Mouse (Mus musculus): ENCODE data around the gene Ttc9b.

Ttc9b gene

DNA sequence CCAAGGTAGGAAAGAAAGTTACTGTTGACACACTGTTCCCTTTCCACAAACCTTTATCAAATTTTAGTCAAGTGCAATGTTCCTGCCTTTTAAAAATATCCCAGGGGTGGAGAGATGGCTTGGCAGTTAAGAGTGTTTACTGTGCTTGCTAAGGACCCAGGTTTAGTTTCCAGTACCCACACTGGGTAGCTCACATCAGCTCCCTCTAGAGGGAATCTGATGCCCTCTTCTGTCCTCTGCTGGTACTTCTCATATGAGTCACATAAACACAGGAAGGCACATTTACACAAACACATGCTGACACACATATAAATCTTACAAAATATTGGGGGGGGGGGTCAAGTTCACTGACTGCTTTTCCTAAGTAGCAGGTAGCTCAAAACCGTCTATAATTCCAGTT is 9.2 kb upstream of the Ttc9b start:
- peak; percentile 43 for DNase-seq (ENCODE audit: low read depth)

DNA sequence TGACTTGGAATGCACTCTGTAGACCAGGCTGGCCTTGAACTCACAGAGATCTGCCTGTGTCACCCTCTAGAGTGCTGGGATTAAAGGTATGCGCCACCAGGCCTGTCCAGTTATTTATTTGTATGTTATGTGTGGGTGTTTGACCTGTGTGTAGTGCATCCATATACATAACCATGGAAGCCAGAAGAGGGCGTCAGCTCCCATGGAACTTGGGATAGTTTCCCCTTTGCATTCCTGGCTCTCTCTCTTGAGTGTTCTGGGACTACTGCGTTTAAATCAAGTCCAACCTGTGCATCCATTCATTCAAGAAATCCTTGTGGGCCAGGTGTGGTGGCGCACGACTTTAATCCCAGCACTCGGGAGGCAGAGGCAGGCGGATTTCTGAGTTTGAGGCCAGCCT is 7.2 kb upstream of the Ttc9b start:
- DNase-seq (ENCODE audit: low read depth) = no peak

DNA sequence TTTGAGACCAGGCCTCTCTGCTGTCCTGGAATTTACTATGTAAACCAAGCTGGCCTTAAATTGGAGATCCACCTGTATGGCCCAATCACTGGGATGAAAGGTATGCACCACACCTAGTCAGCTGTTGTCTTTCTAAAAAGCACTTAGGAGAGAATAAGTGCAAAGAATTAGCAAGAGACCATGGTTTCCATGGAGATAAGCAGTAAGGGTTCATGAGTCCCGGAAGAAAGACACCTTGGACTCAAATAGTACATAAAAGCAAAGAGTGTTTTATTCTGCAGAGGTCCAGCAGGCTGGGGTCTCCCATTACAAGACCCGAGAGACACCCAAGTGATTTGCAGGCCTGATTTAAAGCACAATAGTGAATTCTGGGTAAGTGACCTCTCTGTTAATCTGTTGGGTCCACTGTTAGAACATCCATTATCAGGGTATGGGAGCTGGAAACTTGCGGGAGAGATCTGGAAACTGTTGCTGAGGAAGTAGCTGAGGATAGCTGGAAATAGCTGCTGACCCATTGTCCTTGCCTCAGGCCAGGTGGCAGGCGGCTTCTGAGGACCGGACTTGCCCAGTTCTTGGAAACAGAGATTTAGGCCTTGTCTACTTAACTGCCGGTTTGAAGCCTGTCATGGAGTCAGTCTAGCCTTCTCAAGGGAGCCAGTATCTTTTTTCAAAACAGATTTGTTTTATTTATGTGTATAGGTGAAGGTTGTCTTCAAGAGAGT is 6.3 kb upstream of the Ttc9b start:
- no peak for DNase-seq (ENCODE audit: low read depth)

DNA sequence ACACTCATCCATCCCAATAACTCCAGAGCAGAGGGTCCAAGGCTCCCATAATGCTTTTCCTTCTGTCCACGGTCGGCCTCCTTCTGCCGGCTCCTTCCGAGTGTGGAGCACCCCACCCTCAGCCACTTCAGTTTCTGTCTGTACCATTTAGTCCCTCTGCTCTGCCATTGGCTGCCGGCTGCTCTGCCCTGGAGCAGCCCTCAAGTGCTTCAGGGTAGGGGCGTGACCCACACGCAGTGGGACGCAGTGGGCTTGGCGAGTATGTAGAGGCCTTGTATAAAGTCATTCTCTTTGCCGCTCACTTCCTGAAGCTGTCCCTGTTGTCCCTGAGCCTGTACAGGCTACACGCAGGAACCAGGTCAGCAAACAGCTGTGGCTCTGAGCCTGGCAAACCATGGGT is 4.0 kb upstream of the Ttc9b start:
- no peak for DNase-seq (ENCODE audit: low read depth)

DNA sequence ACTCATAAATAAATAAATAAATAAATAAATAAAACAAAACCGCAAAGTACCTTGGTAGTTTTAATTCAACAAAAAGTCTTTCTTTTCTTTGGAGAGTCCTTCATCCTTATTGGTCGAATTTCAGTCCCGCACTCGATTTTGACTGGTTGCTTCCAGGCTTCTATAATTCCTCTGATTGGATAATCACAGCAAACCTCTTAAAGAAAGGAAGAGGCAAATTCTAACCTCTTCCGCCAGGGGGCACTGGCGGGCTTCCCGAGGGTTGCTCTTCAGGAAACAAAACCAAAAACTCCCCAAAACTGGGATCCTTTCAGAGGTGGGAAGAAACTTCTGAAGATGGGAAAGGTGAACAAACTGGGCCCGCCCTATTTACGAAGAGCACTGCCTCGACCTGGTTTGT is 2.8 kb upstream of the Ttc9b start:
- DNase-seq (ENCODE audit: low read depth) = peak; percentile 90

DNA sequence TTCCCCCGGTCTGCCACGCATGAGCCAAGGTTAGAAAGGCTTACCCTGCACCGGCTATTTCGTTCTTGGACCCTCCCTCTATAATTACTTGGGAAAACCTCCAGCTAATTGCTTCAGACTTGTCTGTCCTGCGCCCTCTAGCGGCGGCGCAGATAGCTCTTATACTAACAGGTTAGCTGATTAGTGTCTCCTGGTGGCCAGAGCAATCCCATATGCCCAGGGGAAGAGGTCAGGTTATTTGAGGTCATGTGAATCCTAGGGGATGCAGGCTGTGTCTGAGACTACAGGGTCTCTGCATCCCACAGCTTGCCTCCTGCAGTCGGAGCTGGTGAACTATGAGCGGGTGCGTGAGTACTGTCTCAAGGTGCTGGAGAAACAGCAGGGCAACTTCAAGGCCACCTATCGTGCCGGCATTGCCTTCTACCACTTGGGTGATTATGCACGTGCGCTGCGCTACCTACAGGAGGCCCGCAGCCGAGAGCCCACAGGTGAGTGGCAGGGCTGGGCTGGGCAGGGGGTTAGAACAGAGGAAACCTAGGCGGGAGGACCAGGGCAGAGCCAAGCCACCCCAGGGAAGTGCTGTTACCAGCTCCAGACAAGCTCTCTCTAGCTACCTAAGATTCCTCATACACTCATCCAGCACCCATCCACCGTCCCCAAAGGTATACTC is 1.0 kb downstream of the Ttc9b start:
- peak; percentile 70 for DNase-seq (ENCODE audit: low read depth)

DNA sequence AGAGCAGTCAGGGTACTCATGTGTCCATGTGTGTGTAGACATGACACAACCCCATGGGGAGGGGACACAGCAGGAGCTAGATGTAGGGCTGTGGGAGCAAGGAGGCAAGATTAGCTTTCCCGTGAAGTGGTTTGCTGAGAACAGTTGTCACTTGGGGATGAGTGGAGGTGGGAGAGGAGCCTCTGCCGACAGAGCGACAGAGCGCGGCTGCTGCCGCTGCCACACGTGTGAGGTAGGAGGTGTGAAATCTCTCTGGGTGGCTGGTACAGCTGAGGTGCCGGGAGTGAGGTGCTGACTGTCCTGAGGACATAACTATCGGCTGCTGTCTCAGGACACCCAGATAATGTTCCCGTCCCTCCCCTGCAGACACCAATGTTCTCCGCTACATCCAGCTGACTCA is 1.8 kb downstream of the Ttc9b start:
- no peak for DNase-seq (ENCODE audit: low read depth)

DNA sequence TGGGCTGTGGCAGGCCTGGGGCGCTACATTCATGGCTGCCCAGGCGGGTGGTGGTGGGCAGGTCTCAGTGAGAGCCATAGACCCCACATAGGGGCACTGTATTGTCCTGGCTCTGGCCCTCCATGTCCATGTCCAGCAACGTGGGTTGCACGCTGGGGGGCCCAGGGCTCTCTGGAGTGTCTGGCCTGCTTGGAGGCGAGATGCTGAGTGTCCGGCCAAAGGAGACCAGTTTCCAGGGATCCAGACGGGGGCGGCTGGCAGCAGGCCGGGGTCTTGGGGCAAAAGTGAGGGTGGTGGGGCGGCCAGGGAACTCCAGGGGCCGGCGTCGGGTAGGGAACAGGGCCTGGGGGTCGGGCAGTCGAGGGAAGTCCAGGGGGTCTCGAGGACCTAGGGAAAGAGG is 2.9 kb downstream of the Ttc9b start:
- no peak for DNase-seq (ENCODE audit: low read depth)

DNA sequence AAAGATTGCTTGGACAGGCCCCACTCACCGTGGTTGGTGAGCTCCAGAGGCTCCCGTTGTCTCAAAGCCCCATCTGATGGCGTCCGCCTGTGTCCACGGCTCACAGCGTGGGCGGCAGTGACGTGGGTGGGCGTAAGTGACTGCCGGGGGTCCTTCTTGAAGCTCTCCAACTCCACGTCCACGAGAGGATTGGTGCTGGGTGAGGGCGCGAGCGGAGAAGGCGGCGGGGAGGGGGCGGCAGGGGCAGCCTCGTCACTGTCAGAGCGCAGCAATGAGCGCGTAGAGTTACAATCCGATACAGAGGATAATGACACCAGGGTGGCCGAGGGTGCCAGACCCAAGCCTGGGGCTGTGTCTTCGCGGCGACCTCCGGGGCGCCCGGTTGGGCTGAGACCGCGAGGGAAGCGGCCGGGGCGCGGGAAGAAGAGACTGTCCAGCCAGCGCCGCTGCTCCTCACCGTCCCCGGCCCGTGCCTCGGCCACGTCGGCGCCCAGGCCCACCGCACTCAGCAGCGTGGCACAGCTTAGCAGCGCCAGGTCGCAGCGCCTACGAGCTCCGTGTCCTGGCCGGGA is 4.2 kb downstream of the Ttc9b start:
- no peak for DNase-seq (ENCODE audit: low read depth)

DNA sequence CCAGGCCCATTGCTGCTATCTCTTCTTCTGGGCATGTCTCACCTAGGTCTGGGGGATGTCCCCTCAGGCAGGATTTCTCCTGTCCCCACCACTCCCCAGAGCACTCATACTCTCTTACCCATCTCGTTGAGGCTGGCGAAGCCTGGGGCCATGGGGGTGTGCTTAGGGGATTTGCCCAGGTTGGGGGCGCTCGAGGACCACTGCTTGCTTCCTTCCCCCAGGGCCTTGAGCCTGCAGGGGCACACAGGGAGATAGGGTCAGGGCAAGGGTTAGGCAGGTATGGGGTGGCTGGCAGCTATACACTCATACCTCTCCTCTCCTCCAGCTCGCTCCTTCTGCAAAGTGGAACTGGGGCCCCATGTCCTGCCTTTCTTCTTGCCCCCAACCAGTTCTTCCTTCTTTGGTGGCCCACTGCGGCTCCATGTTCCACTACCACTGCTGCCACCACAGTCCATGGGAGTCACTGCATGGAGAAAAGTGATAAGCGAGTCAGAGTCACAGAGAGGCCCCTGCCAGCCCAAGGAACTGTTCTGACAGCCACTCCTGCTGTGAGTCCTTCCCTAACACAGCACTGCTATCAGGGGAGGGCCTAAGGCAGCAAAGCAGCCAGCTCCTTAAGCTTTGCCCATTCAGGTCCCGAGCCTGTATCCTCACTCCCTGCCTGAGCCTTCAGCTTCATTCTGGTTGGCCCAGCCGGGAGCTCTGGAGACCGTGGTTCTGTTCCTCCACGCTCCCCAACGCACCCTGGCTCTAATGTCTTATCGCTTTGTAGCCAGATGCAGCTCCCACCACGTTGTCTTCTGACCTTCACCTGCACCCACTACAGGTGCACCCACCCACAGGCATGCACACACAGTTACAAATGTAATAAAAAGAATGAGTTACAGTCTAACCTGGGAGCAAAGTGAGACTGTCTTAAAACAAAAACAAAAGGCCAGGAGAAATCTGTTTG is 5.3 kb downstream of the Ttc9b start:
- DNase-seq (ENCODE audit: low read depth) = no peak

DNA sequence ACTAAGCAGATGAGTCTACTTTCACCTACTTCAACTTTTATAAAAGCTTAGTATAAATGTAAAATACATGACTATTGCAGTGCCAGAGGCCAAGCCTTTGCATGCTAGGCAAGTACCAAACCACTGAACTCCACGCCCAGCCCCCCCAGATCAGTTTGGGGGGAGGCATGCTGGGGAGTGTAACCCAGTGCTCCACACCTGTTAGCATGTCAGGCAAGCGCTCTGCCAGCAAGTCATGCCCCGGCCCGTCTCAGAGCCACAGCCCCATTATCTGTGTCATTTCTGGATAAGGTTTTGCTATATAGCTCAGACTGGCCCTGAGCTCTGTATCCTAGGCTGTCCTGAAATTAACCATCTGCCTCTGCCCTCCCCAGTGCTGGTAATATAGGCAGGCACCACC is 8.3 kb downstream of the Ttc9b start:
- no peak for DNase-seq (ENCODE audit: low read depth)

DNA sequence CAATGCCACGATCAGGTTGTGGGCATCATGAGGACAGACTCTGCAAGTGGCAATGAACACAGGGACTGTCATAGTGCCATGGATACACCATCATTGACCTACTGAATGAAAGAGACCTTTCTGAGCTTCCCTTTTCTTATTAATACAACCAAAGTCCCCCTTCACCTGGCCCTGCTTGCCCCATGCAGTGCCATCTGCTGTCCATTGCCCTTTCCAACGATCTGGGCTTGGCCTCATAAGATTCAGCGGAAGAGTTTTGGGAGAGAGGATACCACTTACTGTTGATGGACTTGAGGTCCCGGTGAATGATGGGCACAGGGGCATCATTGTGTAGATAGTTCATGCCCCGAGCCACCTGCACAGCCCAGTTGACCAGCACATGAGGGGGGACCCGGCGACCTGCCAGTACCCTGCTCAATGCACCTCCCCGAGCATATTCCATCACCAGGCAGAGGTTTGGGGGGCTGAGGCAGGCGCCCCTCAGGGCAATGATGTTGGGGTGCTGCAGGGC is 19.4 kb downstream of the Ttc9b start:
- DNase-seq (ENCODE audit: low read depth) = no peak

DNA sequence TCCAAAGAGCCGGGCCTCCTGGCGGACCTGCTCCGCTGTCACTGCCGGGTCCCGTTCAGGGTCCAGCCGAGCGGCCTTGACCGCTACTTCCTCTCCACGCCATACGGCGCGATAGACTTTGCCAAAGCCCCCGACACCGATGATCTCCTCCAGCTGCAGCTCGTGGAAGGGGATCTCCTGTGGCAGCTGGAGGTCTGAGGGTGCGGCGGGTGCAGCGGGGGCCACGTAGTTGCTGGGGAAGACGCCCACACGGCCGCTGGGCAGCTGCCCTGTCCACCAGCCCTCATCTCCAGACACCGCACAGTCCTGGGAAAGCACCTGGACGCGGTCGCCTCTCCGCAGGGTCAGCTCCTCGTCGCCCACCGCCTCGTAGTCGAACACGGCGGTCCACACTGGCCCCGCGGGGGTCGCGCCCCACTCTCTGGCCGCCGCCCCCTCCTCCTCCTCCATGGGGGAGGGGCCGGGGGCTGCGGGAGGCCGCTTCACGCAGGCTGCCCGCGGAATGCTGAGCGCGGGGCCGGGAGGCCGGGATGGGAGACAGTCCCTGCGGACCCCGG is 19.9 kb downstream of the Ttc9b start:
- peak; percentile 35 for DNase-seq (ENCODE audit: low read depth)

DNA sequence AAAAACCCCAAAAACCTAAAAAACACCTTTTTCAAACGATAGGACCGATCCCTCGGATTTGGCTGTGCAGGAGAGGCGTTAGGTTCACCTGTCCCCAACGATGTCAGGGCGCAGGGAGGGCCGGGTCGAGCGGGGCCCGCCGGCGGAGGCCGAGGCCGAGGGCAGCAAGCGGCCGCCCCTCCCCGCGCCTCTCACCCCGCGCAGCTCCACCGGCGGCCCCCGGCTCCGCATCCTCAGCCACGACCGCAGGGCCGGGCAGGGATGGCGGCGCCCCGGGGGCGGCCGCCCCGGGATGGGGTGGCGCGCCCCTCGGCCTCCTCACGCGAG is 20.4 kb downstream of the Ttc9b start:
- DNase-seq (ENCODE audit: low read depth) = no peak

DNA sequence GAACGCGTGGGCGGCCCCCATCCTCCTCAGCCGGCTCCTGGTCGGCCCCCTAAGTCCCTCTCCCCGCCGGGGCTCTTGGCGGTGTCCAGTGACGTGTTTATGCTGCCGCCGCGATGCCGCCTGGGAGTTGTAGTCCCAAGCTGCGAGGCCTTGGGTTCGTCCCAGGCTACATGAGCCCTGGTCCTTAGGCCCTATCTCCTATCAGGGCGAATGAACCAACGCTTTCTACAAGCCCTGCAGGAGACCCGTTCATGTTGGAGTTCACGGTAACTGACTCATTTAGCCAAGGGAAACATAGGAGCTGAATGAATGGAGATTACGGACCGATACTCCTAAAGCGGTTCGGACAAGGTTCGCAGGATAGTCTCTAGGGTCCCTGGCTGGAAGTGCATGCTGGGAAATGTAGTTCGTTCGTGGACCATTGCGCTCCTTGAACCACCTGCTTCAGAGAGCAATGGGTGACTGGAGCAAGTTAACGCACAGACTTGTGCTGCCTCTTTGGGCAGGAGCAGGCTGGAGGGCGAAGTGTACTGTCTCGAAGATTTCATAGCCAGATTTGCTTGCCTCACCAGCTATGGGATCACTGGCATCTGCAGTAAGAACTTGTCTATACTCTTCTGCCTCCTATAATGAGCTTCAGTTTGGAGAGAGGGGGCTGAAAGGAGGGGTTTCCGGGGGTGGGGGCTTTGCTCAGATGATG is 21.0 kb downstream of the Ttc9b start, which contains the start of gene Map3k10:
Map3k10 (minus strand) TSS at position 77 of the 700 bp plus-strand sequence.
- peak; percentile 96 for DNase-seq (ENCODE audit: low read depth)

DNA sequence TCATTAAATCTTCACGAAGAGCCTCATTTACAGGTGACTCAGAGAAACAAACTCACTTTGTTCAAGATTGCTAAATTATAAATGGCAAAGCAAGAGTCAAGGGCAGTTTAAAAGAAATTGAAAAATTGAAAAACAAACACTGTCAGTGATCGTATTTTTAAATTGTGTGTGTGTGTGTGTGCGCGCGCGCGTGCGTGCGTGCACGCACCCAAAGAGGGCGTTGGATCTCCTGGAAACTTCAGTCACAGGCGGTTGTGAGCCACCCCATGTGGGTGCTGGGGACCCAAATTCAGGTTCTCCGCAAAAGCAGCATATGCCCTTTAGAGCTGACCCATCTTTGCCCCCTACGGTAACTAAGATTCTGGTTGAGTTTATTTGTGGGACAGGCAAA is 21.5 kb downstream of the Ttc9b start:
- no peak for DNase-seq (ENCODE audit: low read depth)

DNA sequence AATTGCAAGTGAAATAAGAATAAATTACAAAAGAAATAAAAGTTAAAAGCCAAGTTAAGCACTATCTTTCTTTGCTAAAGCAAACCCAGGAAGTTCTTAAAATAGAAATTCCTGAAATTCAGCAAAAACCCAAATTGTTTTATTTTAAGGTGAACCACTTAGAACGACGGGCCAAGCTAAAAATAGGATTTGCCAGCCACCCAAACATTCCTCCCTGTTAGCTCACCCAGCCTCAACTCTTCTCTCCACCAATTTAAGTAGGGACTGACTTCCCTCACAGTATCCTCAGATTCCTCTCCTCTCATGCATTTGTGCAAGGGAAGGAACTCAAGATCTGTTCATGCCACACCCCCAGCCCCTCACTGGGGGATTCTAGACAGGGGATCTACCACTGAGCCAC is 29.5 kb downstream of the Ttc9b start:
- no peak for DNase-seq (ENCODE audit: low read depth)

DNA sequence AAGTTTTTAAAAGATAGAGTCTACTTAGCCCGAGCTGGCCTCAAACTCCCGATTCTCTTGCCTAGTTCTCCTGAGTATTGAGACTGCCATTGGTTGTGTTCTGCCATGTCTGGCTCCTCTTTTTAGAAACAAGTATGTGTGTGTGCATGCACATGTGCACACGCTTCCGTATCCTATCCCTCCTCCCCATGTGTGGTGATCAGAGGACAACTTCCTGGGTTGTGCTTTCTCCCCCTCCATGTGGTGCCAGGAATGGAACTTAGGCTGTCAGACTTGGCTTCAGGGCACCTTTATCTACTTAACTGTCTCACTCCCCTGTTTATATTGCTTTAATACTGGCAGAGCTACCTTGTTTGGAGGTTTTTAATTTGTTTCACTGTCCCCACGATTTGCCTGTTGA is 31.5 kb downstream of the Ttc9b start:
- DNase-seq (ENCODE audit: low read depth) = no peak

DNA sequence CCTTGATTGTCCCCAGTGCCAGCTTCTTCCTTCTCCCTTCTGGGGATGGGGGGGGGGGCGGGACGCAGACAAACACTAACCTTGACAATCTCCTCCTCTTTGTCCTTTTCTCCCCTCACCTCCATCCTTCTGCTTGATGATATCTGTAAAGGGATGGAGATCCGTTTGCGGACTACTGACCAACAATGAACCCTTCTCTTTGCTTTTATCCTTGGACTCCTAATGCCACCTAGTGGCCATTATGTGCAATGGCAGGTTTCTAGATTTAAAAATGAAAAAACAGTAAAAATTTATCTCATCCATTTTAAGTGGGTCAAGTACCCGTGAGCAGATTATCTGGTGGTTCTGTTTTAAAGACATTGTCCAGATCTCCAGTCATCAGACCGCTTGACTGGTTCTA is 32.0 kb downstream of the Ttc9b start:
- peak; percentile 67 for DNase-seq (ENCODE audit: low read depth)

DNA sequence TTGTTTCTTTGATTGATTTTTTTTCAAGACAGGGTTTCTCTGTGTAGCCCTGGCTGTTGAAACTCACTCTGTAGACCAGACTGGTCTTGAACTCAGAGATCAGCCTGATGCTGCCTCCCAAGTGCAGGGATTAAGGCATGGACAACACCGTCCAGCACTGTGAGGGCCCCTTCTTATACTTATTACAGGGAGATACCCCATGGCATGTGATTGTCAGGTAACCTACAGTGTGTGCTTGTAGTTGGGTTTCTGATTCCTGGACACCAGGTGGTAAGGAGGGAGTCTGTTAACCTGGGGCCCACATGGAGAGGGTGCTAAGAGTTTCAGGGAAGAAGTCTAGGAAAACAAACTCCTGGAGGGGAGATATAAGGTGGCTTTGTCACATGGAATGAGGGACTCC is 33.3 kb downstream of the Ttc9b start:
- no peak for DNase-seq (ENCODE audit: low read depth)

DNA sequence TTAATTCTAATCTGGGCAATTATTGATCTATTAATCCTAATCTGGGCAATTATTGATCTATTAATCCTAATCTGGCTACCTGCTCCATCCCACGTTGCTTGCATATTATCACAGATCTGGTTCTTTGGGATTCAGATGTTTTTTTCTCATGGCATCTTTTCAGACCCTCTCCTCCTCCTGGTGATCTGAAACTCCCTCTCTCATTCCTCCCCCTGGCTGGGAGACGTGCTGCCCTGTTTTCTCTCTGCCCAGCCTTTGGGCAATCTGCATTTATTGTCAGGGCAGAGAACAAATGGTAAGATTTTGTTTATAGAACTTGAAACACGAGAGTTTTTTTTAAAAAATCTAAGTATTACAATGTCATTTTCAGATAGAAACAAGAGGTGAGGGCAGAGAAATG is 34.1 kb downstream of the Ttc9b start:
- DNase-seq (ENCODE audit: low read depth) = no peak
